Mouse (Mus musculus) C2C12 (cell line): ENCODE data around the gene Hdac4.

Experiments
- CEBPB ChIP-seq: IDR thresholded peaks from one replicate; pipeline ENCODE4 v1.6.1; 2011; ENCODE audit warnings: low read depth, mild to moderate bottlenecking, control low read depth, moderate library complexity
- CTCF ChIP-seq: IDR thresholded peaks from one replicate; pipeline ENCODE4 v1.5.1; 2011; ENCODE audit not compliant: control insufficient read depth, insufficient read depth, insufficient read length
- FOSL1 ChIP-seq: IDR thresholded peaks from one replicate; pipeline ENCODE4 v1.8.0; 2011; ENCODE audit warnings: mild to moderate bottlenecking, low read length; ENCODE audit not compliant: poor library complexity, insufficient read depth, severe bottlenecking
- MAX ChIP-seq: IDR thresholded peaks from one replicate; pipeline ENCODE4 v1.6.1; 2011; ENCODE audit warnings: mild to moderate bottlenecking, control low read depth

- TF ChIP-seq CTCF (no peak), CEBPB (no peak), FOSL1 (no peak), MAX (no peak)
Measured at GRCm38 (mm10) chr1:91915961-91916360, 279.5 kb downstream of the Hdac4 start.
